Mouse (Mus musculus): ENCODE measurements around the gene Tcf7l2. TPM values are rescaled to one million over a fixed set of nuclear protein-coding genes. Genes with fewer than 3 reads are reported as not detected.

Tcf7l2 gene
- polyA plus RNA-seq, 1 experiment from 2014 or later, result 401 TPM

DNA sequence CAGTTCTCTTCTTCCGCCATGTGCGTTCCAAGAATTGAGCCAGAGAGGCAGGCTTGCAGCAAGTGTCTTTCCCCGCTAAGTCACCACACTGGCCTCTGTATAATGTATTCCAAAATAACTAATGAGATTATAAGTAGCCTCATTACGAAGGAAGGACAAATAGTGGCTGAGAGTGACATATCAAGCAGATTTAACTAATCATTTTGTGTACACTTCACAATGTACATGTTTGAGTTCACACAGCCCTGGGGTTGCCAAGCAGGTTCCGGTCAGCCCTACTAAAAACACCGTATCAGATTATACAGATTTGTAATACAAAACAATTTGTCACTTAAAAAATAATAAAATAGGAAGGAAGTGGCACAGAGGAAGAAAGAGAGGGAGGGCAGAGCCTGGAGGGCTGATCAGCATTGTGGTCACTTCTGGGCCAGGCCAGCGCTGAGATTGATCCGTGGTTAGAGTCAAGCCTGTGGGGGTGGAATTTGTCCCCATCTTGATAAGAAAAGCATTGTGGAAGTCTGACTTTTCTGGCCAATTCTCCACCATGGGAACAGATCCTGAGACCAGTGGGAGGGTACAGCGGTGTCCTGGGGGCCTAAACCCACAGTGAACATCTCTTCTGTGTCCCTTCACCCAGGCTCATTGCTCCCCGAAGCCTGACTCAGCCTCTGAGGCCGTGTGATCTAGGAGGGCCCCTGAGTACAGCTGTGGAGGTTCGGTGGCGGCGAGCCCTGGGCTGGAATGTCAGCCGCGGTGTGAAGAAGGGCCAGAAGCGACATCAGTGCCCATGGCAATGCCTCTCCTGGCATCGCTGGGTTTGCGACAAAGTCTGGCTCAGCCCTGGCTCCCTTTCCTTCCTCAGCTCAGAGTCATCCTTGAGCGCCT lies 21.9 kb upstream of the Tcf7l2 start:
- Histone ChIP-seq H3K27ac (ENCODE audit: low read depth, low read length) (no peak overlapping the region), H3K9ac (ENCODE audit: low read length) (no peak overlapping the region), H3K4me3 (ENCODE audit: low read depth, low read length) (no peak overlapping the region), H3K4me1 (ENCODE audit: control insufficient read depth, insufficient read depth, low read length) (0 out of 2 replicates have a peak, but pooled peaks cover 4% of the 10 kb centered on the region), H3K4me2 (no peak overlapping the region), H3K27me3 (ENCODE audit: control insufficient read depth, insufficient read depth, low read length) (no peaks in the 10 kb centered on the region), H3K36me3 (ENCODE audit: control insufficient read depth, insufficient read depth, low read length) (no peaks in the 10 kb centered on the region), H3K9me3 (ENCODE audit: control insufficient read depth, low read length) (no peaks in the 10 kb centered on the region; the same call in 1 of the 2 replicates)
- WGBS, result 85% methylated on average over 20 of the region's 20 CpGs
- no peak for DNase-seq (ENCODE audit: low spot score, missing footprints)
- no peak for ATAC-seq (ENCODE audit: low FRiP score)

DNA sequence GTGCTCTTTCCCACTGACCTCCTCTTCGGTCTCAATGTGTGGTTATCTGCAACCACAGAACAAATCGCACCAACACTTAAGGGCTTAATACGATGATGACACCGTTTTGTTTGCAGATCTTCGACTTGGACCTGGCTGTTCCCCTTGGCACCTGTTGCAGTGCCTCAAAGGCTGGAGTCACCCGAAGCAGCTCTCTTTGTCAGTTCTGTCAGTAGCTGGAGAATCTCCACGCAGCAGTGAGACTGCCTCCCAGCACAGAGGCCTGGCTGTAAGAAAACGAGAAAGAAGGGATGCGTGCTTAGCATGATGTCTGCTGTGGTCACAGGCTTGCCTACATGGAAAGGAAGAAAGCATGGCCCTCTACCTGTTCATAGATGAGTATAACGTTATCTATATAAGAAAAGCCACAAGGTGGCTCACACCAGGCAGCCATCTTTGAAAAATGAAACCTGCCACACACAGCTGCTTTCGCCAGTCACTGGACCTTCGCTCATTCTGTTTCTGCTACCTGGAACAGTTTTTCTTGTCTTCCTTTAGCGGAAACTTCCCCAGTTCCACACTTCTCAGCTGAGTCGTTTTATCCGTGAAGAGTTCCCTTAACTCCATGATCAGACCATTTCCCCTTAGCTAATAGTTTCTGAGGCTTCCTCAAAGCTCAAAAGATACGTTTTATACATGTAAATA lies 21.1 kb upstream of the Tcf7l2 start:
- no peaks in the 10 kb centered on the region for H3K36me3 ChIP-seq (ENCODE audit: control insufficient read depth, insufficient read depth, low read length)
- 82% methylated on average over 16 of the region's 16 CpGs for WGBS
- H3K9ac ChIP-seq (ENCODE audit: low read length), result no peak overlapping the region
- no peak overlapping the region for H3K4me2 ChIP-seq
- 0 out of 2 replicates have a peak, but pooled peaks cover 4% of the 10 kb centered on the region for H3K4me1 ChIP-seq (ENCODE audit: control insufficient read depth, insufficient read depth, low read length)
- no peaks in the 10 kb centered on the region for H3K27me3 ChIP-seq (ENCODE audit: control insufficient read depth, insufficient read depth, low read length)
- no peaks in the 10 kb centered on the region; the same call in 1 of the 2 replicates for H3K9me3 ChIP-seq (ENCODE audit: control insufficient read depth, low read length)
- ATAC-seq (ENCODE audit: low FRiP score) (no peak), DNase-seq (ENCODE audit: low spot score, missing footprints) (no peak)
- H3K4me3 ChIP-seq (ENCODE audit: low read depth, low read length), result no peak overlapping the region
- H3K27ac ChIP-seq (ENCODE audit: low read depth, low read length), result no peak overlapping the region

DNA sequence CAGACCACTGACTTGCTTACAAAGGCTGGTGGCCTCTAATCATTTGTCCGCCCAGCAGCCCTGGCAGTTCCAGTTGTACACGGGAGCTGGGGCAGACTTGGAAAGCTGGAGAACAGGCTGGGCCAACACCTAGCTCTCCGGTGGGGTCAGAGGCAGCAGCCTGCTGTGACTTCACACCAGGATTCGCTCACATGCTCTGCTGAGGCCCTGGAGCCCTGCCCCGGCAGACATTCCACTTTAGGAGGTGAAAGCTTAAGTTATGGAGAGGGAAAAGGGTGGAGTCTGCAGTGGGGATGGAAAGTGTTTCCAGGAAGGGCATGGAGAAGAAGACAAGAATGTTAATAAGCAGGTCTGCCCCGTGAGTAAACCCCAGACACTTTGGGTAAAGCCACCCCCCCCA lies 19.2 kb upstream of the Tcf7l2 start:
- no peak overlapping the region for H3K9ac ChIP-seq (ENCODE audit: low read length)
- H3K9me3 ChIP-seq (ENCODE audit: control insufficient read depth, low read length), result no peaks in the 10 kb centered on the region; the same call in 1 of the 2 replicates
- H3K27ac ChIP-seq (ENCODE audit: low read depth, low read length), result no peak overlapping the region
- H3K27me3 ChIP-seq (ENCODE audit: control insufficient read depth, insufficient read depth, low read length), result no peaks in the 10 kb centered on the region
- H3K4me3 ChIP-seq (ENCODE audit: low read depth, low read length), result no peak overlapping the region
- ATAC-seq (ENCODE audit: low FRiP score), result no peak
- 31% methylated on average over 6 of the region's 6 CpGs for WGBS
- H3K4me2 ChIP-seq, result no peak overlapping the region
- 0 out of 2 replicates have a peak, but pooled peaks cover 4% of the 10 kb centered on the region for H3K4me1 ChIP-seq (ENCODE audit: control insufficient read depth, insufficient read depth, low read length)
- DNase-seq (ENCODE audit: low spot score, missing footprints), result no peak
- no peaks in the 10 kb centered on the region for H3K36me3 ChIP-seq (ENCODE audit: control insufficient read depth, insufficient read depth, low read length)

DNA sequence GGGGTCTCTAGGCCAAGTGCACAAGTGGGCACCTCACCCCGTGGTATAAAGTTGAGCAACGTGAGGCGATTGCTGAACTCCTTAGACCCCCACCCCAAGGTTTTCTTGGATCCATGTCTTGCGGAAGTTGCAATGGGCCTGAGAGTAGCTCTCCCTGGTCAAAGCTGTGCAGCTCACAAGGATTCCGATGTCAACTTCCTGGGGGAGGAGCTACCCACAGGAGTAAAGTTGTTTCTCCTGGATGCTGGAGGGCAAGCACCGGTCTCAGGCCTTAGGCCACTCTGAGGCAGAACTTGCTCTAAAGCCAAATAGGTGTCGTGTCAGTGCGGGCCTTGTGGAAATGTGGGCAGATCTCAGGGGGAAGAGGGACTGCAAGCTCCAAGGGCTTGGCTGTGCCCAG lies 12.2 kb upstream of the Tcf7l2 start:
- H3K4me2 ChIP-seq, result no peak overlapping the region
- H3K27me3 ChIP-seq (ENCODE audit: control insufficient read depth, insufficient read depth, low read length), result no peaks in the 10 kb centered on the region
- no peak overlapping the region for H3K27ac ChIP-seq (ENCODE audit: low read depth, low read length)
- no peak overlapping the region for H3K9ac ChIP-seq (ENCODE audit: low read length)
- 87% methylated on average over 8 of the region's 8 CpGs for WGBS
- H3K4me3 ChIP-seq (ENCODE audit: low read depth, low read length), result no peak overlapping the region
- no peaks in the 10 kb centered on the region for H3K36me3 ChIP-seq (ENCODE audit: control insufficient read depth, insufficient read depth, low read length)
- no peaks in the 10 kb centered on the region for H3K4me1 ChIP-seq (ENCODE audit: control insufficient read depth, insufficient read depth, low read length)
- no peak for DNase-seq (ENCODE audit: low spot score, missing footprints)
- ATAC-seq (ENCODE audit: low FRiP score), result no peak
- H3K9me3 ChIP-seq (ENCODE audit: control insufficient read depth, low read length), result no peaks in the 10 kb centered on the region; the same call in 1 of the 2 replicates

DNA sequence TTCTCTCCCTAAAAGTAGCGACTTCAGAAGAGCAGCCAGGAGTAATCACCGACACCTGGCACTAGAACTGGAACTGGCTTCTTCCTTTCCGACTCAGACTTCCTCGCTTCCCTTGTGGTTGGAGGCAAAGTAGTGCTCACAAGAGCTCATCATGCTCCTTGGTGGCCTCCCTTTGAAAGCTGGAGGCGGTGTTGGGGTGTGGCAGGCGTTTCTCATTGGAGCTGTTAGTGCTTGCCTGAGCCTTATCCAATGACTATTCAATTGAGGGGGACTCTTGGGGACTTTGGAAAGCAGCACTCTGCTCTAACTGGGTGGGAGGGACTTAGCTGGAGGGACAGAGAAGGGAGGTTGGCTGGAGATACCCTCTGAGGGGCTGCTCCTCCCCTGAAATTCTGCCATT lies 9.1 kb upstream of the Tcf7l2 start:
- ATAC-seq (ENCODE audit: low FRiP score) (no peak), DNase-seq (ENCODE audit: low spot score, missing footprints) (no peak)
- Histone ChIP-seq H3K4me3 (ENCODE audit: low read depth, low read length) (no peak overlapping the region), H3K36me3 (ENCODE audit: control insufficient read depth, insufficient read depth, low read length) (no peaks in the 10 kb centered on the region), H3K9me3 (ENCODE audit: control insufficient read depth, low read length) (no peaks in the 10 kb centered on the region), H3K27me3 (ENCODE audit: control insufficient read depth, insufficient read depth, low read length) (no peaks in the 10 kb centered on the region), H3K27ac (ENCODE audit: low read depth, low read length) (no peak overlapping the region), H3K4me2 (no peak overlapping the region), H3K4me1 (ENCODE audit: control insufficient read depth, insufficient read depth, low read length) (no peaks in the 10 kb centered on the region), H3K9ac (ENCODE audit: low read length) (no peak overlapping the region)
- 44% methylated on average over 6 of the region's 6 CpGs for WGBS

DNA sequence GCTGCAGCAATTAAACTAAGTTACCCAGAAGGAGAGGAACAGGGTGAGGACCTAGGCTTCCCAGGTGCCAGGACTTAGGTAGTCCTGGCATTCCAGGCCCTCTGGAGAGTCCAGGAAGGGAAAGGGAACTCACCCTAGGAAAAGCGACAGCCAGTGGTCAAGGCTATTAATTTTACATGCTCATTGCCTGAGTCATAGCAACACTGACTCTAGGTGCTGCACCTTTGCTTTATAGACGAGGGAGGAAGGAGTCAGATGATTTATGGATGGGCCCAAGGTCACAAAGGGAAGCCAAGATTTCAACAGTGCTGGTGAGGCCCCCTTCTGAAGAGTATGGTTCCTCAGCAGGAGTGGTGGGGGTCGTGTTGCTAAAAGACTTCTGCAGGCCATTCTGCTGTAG lies 8.6 kb upstream of the Tcf7l2 start:
- WGBS, result 62% methylated on average over 3 of the region's 3 CpGs
- DNase-seq (ENCODE audit: low spot score, missing footprints) (no peak), ATAC-seq (ENCODE audit: low FRiP score) (no peak)
- H3K4me3 ChIP-seq (ENCODE audit: low read depth, low read length), result no peak overlapping the region
- no peak overlapping the region for H3K4me2 ChIP-seq
- no peaks in the 10 kb centered on the region for H3K27me3 ChIP-seq (ENCODE audit: control insufficient read depth, insufficient read depth, low read length)
- no peaks in the 10 kb centered on the region for H3K36me3 ChIP-seq (ENCODE audit: control insufficient read depth, insufficient read depth, low read length)
- H3K27ac ChIP-seq (ENCODE audit: low read depth, low read length), result no peak overlapping the region
- no peaks in the 10 kb centered on the region for H3K9me3 ChIP-seq (ENCODE audit: control insufficient read depth, low read length)
- H3K4me1 ChIP-seq (ENCODE audit: control insufficient read depth, insufficient read depth, low read length), result no peaks in the 10 kb centered on the region
- no peak overlapping the region for H3K9ac ChIP-seq (ENCODE audit: low read length)

DNA sequence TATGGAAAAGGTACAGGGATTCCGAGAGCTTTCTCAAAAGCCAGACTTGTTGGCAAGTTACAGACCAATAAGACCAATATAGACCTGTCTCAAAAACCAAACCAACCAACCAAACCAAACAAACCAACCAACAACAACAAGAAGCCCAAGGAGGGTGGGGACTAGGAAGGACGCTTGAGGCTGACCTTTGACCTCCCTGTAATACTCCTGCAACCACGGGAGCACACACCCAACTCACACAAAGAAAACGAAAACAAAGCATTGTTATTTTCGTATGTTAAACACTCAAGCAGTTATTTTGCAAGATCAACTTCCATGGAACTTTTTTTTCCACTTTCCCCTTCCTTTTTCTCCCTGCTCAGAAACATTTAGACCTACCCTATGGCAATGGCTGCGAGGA lies 5.6 kb upstream of the Tcf7l2 start:
- Histone ChIP-seq H3K9me3 (ENCODE audit: control insufficient read depth, low read length) (no peaks in the 10 kb centered on the region), H3K4me1 (ENCODE audit: control insufficient read depth, insufficient read depth, low read length) (peaks cover 7% of the 10 kb centered on the region), H3K9ac (ENCODE audit: low read length) (no peak overlapping the region), H3K36me3 (ENCODE audit: control insufficient read depth, insufficient read depth, low read length) (no peaks in the 10 kb centered on the region), H3K4me3 (ENCODE audit: low read depth, low read length) (no peak overlapping the region), H3K4me2 (no peak overlapping the region), H3K27ac (ENCODE audit: low read depth, low read length) (no peak overlapping the region), H3K27me3 (ENCODE audit: control insufficient read depth, insufficient read depth, low read length) (no peaks in the 10 kb centered on the region)
- 50% methylated on average over 6 of the region's 6 CpGs for WGBS
- no peak for ATAC-seq (ENCODE audit: low FRiP score)
- no peak for DNase-seq (ENCODE audit: low spot score, missing footprints)

DNA sequence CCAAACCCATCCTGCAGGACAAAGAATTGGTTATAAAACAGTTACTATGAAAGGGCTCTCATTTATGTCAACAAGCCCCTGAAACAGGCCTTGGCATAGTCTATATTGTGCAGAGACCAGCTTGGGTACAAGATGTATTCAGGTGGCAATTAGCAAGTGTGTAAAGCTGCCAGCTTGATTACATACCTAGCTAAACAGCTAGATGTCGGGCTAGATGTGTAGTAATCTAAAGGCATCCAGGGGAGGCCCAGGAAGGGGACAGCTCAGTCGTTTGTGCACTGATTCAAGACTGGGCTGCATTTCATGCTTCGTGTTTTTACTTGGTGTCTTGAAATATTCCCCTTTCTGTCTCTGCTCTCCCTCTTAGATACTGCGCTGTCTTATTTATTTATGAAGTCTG lies 1.9 kb upstream of the Tcf7l2 start:
- WGBS, result 39% methylated on average over 4 of the region's 4 CpGs
- no peak for DNase-seq (ENCODE audit: low spot score, missing footprints)

More for the DNA sequence above, 1.9 kb upstream of the Tcf7l2 start:
- H3K4me2 ChIP-seq, result no peak overlapping the region
- no peak for ATAC-seq (ENCODE audit: low FRiP score)
- H3K27ac ChIP-seq (ENCODE audit: low read depth, low read length), result no peak overlapping the region
- H3K4me1 ChIP-seq (ENCODE audit: control insufficient read depth, insufficient read depth, low read length), result peaks cover 7% of the 10 kb centered on the region
- no peak overlapping the region for H3K9ac ChIP-seq (ENCODE audit: low read length)
- H3K9me3 ChIP-seq (ENCODE audit: control insufficient read depth, low read length), result no peaks in the 10 kb centered on the region
- H3K27me3 ChIP-seq (ENCODE audit: control insufficient read depth, insufficient read depth, low read length), result no peaks in the 10 kb centered on the region
- no peak overlapping the region for H3K4me3 ChIP-seq (ENCODE audit: low read depth, low read length)
- no peaks in the 10 kb centered on the region for H3K36me3 ChIP-seq (ENCODE audit: control insufficient read depth, insufficient read depth, low read length)

Measured in midbrain, embryonic 11.5 days (tissue).